Mouse (Mus musculus) embryonic fibroblast, embryonic 13.5 days (primary cell): ENCODE data around the gene Pde4d.

Experiments used
- CTCF ChIP-seq: IDR thresholded peaks from 2 replicates; pipeline ENCODE4 v1.5.1; 2011; ENCODE audit warnings: mild to moderate bottlenecking, control low read depth, low read length, moderate library complexity, borderline replicate concordance; ENCODE audit not compliant: insufficient read depth
- POLR2A ChIP-seq: IDR thresholded peaks from 2 replicates; pipeline ENCODE4 v1.6.1; 2011; ENCODE audit warnings: low read depth, mild to moderate bottlenecking, control low read depth, low read length, moderate library complexity

GRCm38 (mm10) chr13:109912635-109913034 lies 1462.9 kb downstream of the Pde4d start:
- TF ChIP-seq POLR2A: no peak
- no peak for TF ChIP-seq CTCF
